Mouse (Mus musculus) gastrocnemius, adult 2 months (tissue): ENCODE results near the gene Gmds. TPM values are rescaled to one million over a fixed set of nuclear protein-coding genes. Genes with fewer than 3 reads are reported as not detected.

Experiments
- DNase-seq: peaks from one replicate; pipeline ENCODE4 v3.0.0; 2022
- H3K27ac ChIP-seq: fragments of 200-600 bp; 2 replicates; pipeline ENCODE4 v1.8.1; 2022; ENCODE audit warnings: mild to moderate bottlenecking
- H3K4me3 ChIP-seq: fragments of 200-600 bp; 2 replicates; pipeline ENCODE4 v1.8.1; 2022; ENCODE audit warnings: mild to moderate bottlenecking, moderate library complexity
- CTCF ChIP-seq: fragments of 200-600 bp; IDR thresholded peaks from 2 replicates; pipeline ENCODE4 v1.8.1; 2022; ENCODE audit warnings: antibody characterized with exemption, mild to moderate bottlenecking, moderate library complexity
- intact Hi-C: fragments of 180-260 bp; cut with DNase I; formaldehyde crosslinking; loops from one replicate; pipeline ENCODE4 v1.15.1; 2025
- total RNA-seq, 2 experiments: library from RNA; stranded (reverse); gene quantifications; 2 replicates each; pipeline ENCODE4 v1.2.3; 2021

Gmds gene
- total RNA-seq, 2 experiments from 2014 or later: 2.1 to 2.4 TPM

- peak; percentile 41 for DNase-seq
- Histone ChIP-seq H3K4me3 (no peak overlapping the region), H3K27ac (peak overlapping the region; percentile 55)
- intact Hi-C loops: no loop called here
- no peak for TF ChIP-seq CTCF
These were observed 102.3 kb downstream of the Gmds start for GRCm38 (mm10) chr13:32236269-32236678.

DNA sequence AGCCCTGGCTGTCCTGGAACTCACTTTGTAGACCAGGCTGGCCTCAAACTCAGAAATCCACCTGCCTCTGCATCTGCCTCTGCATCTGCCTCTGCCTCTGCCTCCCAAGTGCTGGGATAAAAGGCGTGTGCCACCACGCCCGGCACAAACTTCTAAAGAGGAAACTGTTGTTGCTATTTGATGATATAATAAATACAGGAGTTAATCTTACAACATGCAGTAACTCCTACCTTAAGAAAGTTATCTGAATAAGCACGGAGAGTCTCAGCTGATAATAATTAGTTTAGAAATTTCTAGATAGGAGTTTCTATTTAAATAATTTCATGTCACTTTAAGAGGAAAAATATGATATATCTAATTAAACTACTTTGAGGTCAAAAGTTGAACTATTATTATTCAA lies 103.5 kb downstream of the Gmds start:
- no peak for TF ChIP-seq CTCF
- Histone ChIP-seq H3K27ac (no peak overlapping the region), H3K4me3 (no peak overlapping the region)
- DNase-seq: no peak
- intact Hi-C loops: no loop called here

DNA sequence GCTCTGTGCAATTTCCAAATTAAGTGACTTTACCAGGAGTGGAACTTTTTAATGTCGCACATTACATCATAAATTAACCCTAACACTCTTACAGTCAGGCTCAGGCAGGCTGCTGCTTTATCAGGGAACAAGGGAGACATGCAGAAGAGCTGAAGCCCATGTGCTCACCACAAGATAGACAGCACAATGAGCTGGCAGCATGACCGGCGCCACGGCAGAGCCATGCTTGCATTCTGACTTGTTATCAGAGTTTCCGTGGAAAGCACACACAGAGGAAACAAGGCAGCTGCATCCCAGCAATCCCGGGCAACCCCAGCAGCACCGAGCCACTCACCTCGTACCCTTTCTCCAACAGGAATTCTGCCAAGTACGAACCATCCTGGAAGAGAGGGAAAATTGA lies 104.5 kb downstream of the Gmds start:
- no peak overlapping the region for H3K4me3 ChIP-seq
- no peak for TF ChIP-seq CTCF
- intact Hi-C loops: no loop called here
- no peak overlapping the region for H3K27ac ChIP-seq
- no peak for DNase-seq

DNA sequence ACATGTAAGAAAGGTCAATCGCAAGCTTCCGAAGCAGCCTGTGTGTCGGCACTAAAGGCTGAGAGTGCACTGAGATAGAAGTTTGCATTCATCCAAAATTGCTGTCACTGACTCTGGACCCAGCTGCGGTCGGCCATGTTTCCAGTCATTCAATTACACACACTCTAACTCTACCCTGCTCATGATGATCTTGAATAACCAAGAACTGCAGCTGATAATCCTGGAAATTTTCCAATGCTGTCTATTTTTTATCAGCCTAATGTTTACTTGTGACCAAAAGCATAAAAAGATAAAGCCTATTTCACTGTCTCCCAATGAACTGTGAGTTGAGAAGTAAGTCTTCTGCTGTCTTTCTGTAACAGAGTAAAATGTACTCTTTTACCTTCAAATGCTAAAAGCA lies 106.1 kb downstream of the Gmds start:
- intact Hi-C loops: no loop called here
- DNase-seq: no peak

DNA sequence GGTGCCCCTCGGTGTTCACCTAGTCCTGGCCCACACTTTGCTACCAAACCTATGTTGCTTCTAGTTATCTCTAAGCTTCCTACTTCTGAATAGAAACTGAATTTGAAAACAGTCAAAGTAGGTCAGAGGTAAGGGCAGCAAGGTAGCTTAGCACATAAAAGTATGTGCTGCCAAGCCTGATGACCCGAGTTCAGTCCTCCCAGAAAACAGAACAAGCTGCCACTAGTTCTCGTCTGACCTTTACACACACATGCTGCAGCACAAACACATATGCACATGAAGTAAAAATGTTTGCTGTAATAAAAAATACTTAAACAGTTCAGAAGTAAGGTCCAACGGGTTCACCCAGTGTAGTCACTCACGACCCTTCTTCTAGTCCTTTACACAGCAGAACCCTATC lies 106.6 kb downstream of the Gmds start:
- intact Hi-C loops: no loop called here

More for the DNA sequence above, 106.1 kb downstream of the Gmds start:
- no peak overlapping the region for H3K27ac ChIP-seq
- no peak overlapping the region for H3K4me3 ChIP-seq
- TF ChIP-seq CTCF: no peak

DNA sequence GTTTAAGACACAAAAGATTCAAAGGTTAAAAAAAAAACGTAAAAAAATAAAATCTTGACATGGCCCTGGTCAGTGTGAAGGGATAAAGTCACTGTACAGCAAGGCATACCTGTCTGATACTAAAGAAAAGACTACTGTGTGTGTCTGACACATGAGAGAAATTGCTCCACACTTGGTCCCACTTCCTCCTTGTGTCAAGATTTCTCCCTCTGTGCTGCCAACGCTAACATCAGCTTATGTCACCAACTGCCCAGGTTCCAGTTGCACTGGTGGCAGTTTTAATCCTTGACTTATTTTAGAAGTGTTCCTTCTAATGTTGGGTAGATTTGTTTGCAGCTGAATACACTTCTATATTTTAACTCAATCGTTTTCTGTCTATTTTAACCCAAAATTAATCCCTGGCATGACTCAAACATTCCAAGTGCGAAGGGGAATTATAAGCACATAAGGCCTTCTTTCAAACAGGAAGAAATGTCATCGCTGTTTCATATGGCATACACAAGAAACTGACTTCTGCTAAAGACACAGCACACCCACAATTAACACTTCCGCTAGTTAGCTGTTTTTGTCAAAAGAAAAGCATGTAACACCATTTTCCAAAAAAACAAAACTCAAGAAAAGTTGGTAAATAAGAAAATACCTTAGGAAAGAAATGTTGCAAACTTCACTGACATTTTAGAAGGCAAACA lies 110.5 kb downstream of the Gmds start:
- intact Hi-C loops: no loop called here
- no peak for TF ChIP-seq CTCF
- Histone ChIP-seq H3K4me3 (no peak overlapping the region), H3K27ac (no peak overlapping the region)
- no peak for DNase-seq

More for the DNA sequence above, 106.6 kb downstream of the Gmds start:
- no peak for TF ChIP-seq CTCF
- DNase-seq: no peak
- H3K27ac ChIP-seq: no peak overlapping the region
- H3K4me3 ChIP-seq: no peak overlapping the region

- intact Hi-C loops: loop anchor here (2.0 kb wide), 1 partner anchor 417 kb away; no protein-coding TSS in a partner anchor
- TF ChIP-seq CTCF: no peak
- H3K27ac ChIP-seq: no peak overlapping the region
- H3K4me3 ChIP-seq: no peak overlapping the region
- no peak for DNase-seq
These were observed 120.9 kb downstream of the Gmds start for GRCm38 (mm10) chr13:32217647-32218046.

DNA sequence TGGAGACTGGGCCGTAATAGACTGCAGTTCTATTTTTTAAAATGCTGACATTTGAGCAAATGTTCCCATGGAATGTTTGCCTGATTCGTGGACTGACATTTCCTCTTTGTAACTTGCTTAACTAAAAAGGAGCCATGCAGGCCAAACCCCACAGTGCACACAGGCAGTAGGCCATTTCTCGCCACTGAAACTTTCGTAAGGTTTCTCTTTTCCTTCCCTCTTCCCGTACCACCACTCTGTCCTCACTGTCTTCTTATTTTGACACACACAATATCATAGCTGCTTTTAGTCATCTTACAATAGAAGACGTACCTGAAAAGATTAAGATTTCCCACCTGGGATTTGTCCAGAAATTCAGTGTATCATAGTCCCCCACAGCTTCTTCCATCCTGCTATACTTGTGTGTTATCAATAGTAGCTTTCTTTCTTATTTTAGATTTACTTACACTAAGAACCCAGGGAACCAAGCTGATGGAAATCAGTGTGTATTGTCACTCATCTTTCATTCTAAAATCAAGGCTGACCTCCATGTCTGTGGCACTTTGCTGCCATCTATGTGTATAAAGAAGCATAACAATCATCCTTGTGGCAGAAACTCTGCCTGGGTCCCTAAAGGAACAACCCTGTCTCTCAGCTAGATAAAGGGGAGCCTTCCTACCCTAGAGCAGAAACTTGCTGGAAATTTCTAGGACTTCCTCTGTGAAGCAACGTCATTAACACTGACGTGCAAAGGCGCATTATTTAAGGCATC lies 124.7 kb downstream of the Gmds start:
- no peak for DNase-seq
- H3K4me3 ChIP-seq: no peak overlapping the region
- intact Hi-C loops: loop anchor here (5.0 kb wide), 1 partner anchor 257 kb away; no protein-coding TSS in a partner anchor
- no peak overlapping the region for H3K27ac ChIP-seq
- peak; percentile 84 for TF ChIP-seq CTCF

GRCm38 (mm10) chr13:32212125-32212524 lies 126.4 kb downstream of the Gmds start:
- H3K4me3 ChIP-seq: no peak overlapping the region
- no peak for TF ChIP-seq CTCF
- intact Hi-C loops: loop anchor here (5.0 kb wide), 1 partner anchor 255 kb away; no protein-coding TSS in a partner anchor
- H3K27ac ChIP-seq: no peak overlapping the region
- no peak for DNase-seq

GRCm38 (mm10) chr13:32207172-32207908 lies 131.2 kb downstream of the Gmds start:
- Histone ChIP-seq H3K27ac (no peak overlapping the region), H3K4me3 (no peak overlapping the region)
- intact Hi-C loops: no loop called here
- no peak for TF ChIP-seq CTCF
- DNase-seq: no peak

GRCm38 (mm10) chr13:32179906-32180305 lies 158.6 kb downstream of the Gmds start:
- no peak overlapping the region for H3K27ac ChIP-seq
- intact Hi-C loops: no loop called here
- H3K4me3 ChIP-seq: no peak overlapping the region
- TF ChIP-seq CTCF: no peak
- DNase-seq: no peak

DNA sequence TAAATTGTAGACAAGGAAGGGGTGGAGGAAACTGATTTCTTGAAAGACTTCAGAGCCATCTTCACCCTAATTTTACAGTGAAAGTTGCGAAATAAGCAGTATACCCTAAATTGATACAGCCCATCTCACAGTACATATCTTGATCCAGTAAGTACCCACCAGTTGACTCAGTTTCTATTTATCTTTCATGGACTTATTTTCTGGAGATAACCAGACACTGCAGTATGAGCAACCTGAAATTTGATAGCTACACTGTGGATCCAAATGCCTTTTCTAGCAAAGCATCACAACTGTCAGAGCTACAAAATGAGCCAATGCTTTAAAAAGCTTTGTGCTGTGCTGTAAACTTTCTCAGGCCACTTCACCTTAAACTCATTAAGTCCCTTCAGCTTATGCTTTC lies 159.9 kb downstream of the Gmds start:
- H3K4me3 ChIP-seq: no peak overlapping the region
- no peak overlapping the region for H3K27ac ChIP-seq
- no peak for DNase-seq
- TF ChIP-seq CTCF: no peak
- intact Hi-C loops: no loop called here

DNA sequence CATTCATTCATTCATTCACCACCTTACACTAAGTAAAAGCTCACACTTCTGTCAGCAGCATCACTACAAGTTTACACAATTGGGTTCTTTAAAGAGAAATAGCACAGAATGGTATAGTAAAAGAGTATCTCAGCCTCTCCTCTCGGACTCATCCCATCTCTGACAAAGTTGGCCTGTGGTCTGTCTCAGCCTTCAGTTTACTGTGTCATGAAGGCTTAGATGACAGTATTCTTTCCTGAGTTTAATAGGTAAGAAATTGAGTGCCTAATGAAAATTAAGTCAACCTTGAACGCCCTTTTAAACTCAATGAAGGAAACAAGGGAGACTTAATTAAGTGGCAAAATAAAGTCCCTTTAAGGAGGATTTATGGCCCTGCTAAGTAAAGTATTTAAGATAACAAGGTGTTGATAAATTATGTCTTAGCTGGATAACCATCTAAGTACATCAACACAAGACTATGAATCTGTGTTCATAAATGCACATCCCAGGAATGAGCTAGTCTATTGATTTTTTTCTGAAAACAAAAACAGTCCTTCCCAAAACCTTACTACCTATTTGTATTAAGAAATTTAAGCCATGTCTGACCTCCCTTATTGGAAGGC lies 160.6 kb downstream of the Gmds start:
- no peak overlapping the region for H3K4me3 ChIP-seq

More for the DNA sequence above, 160.6 kb downstream of the Gmds start:
- intact Hi-C loops: no loop called here
- TF ChIP-seq CTCF: no peak
- H3K27ac ChIP-seq: no peak overlapping the region
- DNase-seq: no peak
